Mouse (Mus musculus) heart, postnatal 0 days (tissue): Measurements from ENCODE around the gene Zscan5b.

Experiments used
- CTCF ChIP-seq: IDR thresholded peaks from 2 replicates; pipeline ENCODE4 v1.5.1; 2016; ENCODE audit warnings: antibody characterized with exemption, control low read depth, low read depth
- EP300 ChIP-seq: IDR thresholded peaks from 2 replicates; pipeline ENCODE4 v1.6.1; 2016; ENCODE audit warnings: antibody characterized with exemption, low read depth

- TF ChIP-seq CTCF = no peak
- no peak for TF ChIP-seq EP300
These were observed 25.3 kb upstream of the Zscan5b start, which contains the start of gene Galp for GRCm38 (mm10) chr7:6196790-6197189.
